Mouse (Mus musculus): ENCODE results near the gene Zdhhc23. TPM values are rescaled to one million over a fixed set of nuclear protein-coding genes. Genes with fewer than 3 reads are reported as not detected.

Zdhhc23 gene
- polyA plus RNA-seq, 1 experiment, result not detected

GRCm38 (mm10) chr16:43994623-43995022, 15.0 kb upstream of the Zdhhc23 start:
- Histone ChIP-seq H3K4me2 (ENCODE audit: low read depth) (no peak overlapping the region), H3K79me2 (ENCODE audit: control insufficient read depth, insufficient read depth) (no peaks in the 10 kb centered on the region), H3ac (ENCODE audit: control insufficient read depth, insufficient read length) (no peak overlapping the region), H3K27me3 (ENCODE audit: control insufficient read depth, insufficient read depth, insufficient read length) (peaks cover 4% of the 10 kb centered on the region), H3K36me3 (ENCODE audit: control insufficient read depth, insufficient read depth) (no peaks in the 10 kb centered on the region), H3K4me3 (no peak overlapping the region)
- TF ChIP-seq MYOG (IDR thresholded peaks at IDR 0.05; ENCODE audit: control insufficient read depth in 1 of 3, insufficient read depth in 1 of 3, insufficient read length in 2 of 3, low read depth in 2 of 3) (no peak), POLR2AphosphoS2 (IDR thresholded peaks at IDR 0.05; ENCODE audit: insufficient read length, low read depth) (no peak), SRF (IDR thresholded peaks at IDR 0.05; ENCODE audit: control insufficient read depth, insufficient read length, low read depth) (no peak), E2F4 (IDR thresholded peaks at IDR 0.05; ENCODE audit: insufficient read depth) (no peak), USF1 (IDR thresholded peaks at IDR 0.05; ENCODE audit: low read depth) (no peak), MAX (IDR thresholded peaks at IDR 0.05; ENCODE audit: low read depth) (no peak), REST (IDR thresholded peaks at IDR 0.05; ENCODE audit: insufficient read depth, insufficient read length) (no peak), TCF3 (IDR thresholded peaks at IDR 0.05; ENCODE audit: insufficient read length, low read depth) (no peak), TCF12 (IDR thresholded peaks at IDR 0.05; ENCODE audit: insufficient read depth, poor library complexity, severe bottlenecking) (no peak), MYOD1 (IDR thresholded peaks at IDR 0.05; ENCODE audit: control insufficient read depth in 1 of 3, insufficient read length in 2 of 3, low read depth in 2 of 3) (no peak), POLR2A (IDR thresholded peaks at IDR 0.05; ENCODE audit: insufficient read length, low read depth) (no peak), CEBPB (IDR thresholded peaks at IDR 0.05; ENCODE audit: insufficient read depth, poor library complexity, severe bottlenecking) (no peak)

GRCm38 (mm10) chr16:43986299-43986698, 6.7 kb upstream of the Zdhhc23 start:
- Histone ChIP-seq H3K27me3 (ENCODE audit: control insufficient read depth, insufficient read depth, insufficient read length) (no peaks in the 10 kb centered on the region), H3ac (ENCODE audit: control insufficient read depth, insufficient read length) (no peak overlapping the region), H3K4me3 (no peak overlapping the region), H3K4me2 (ENCODE audit: low read depth) (no peak overlapping the region), H3K79me2 (ENCODE audit: control insufficient read depth, insufficient read depth) (no peaks in the 10 kb centered on the region), H3K36me3 (ENCODE audit: control insufficient read depth, insufficient read depth) (no peaks in the 10 kb centered on the region)
- TF ChIP-seq MAX (IDR thresholded peaks at IDR 0.05; ENCODE audit: low read depth) (no peak), REST (IDR thresholded peaks at IDR 0.05; ENCODE audit: insufficient read depth, insufficient read length) (no peak), SRF (IDR thresholded peaks at IDR 0.05; ENCODE audit: control insufficient read depth, insufficient read length, low read depth) (no peak), USF1 (IDR thresholded peaks at IDR 0.05; ENCODE audit: low read depth) (no peak)

- Histone ChIP-seq H3K27me3 (ENCODE audit: control insufficient read depth, insufficient read depth, insufficient read length) (peaks cover 16% of the 10 kb centered on the region), H3K79me2 (ENCODE audit: control insufficient read depth, insufficient read depth) (no peaks in the 10 kb centered on the region), H3ac (ENCODE audit: control insufficient read depth, insufficient read length) (no peak overlapping the region), H3K36me3 (ENCODE audit: control insufficient read depth, insufficient read depth) (no peaks in the 10 kb centered on the region), H3K4me3 (no peak overlapping the region), H3K4me2 (ENCODE audit: low read depth) (no peak overlapping the region)
- no peak for TF ChIP-seq REST (IDR thresholded peaks at IDR 0.05; ENCODE audit: insufficient read depth, insufficient read length)
Observed at GRCm38 (mm10) chr16:43980110-43980609, 569 bp upstream of the Zdhhc23 start.

GRCm38 (mm10) chr16:43979010-43979327, 622 bp downstream of the Zdhhc23 start:
- no peak overlapping the region for H3K4me2 ChIP-seq (ENCODE audit: low read depth)
- H3K27me3 ChIP-seq (ENCODE audit: control insufficient read depth, insufficient read depth, insufficient read length), result peaks cover 16% of the 10 kb centered on the region
- H3K4me3 ChIP-seq, result no peak overlapping the region
- TF ChIP-seq MAX (IDR thresholded peaks at IDR 0.05; ENCODE audit: low read depth) (no peak), USF1 (IDR thresholded peaks at IDR 0.05; ENCODE audit: low read depth) (no peak), POLR2AphosphoS2 (IDR thresholded peaks at IDR 0.05; ENCODE audit: insufficient read length, low read depth) (no peak), POLR2A (IDR thresholded peaks at IDR 0.05; ENCODE audit: insufficient read length, low read depth) (no peak), SRF (IDR thresholded peaks at IDR 0.05; ENCODE audit: control insufficient read depth, insufficient read length, low read depth) (no peak), MYOD1 (IDR thresholded peaks at IDR 0.05; ENCODE audit: control insufficient read depth in 1 of 3, insufficient read length in 2 of 3, low read depth in 2 of 3) (no peak), TCF3 (IDR thresholded peaks at IDR 0.05; ENCODE audit: insufficient read length, low read depth) (no peak), REST (IDR thresholded peaks at IDR 0.05; ENCODE audit: insufficient read depth, insufficient read length) (no peak), E2F4 (IDR thresholded peaks at IDR 0.05; ENCODE audit: insufficient read depth) (no peak)
- H3K79me2 ChIP-seq (ENCODE audit: control insufficient read depth, insufficient read depth), result no peaks in the 10 kb centered on the region
- no peaks in the 10 kb centered on the region for H3K36me3 ChIP-seq (ENCODE audit: control insufficient read depth, insufficient read depth)
- no peak overlapping the region for H3ac ChIP-seq (ENCODE audit: control insufficient read depth, insufficient read length)

GRCm38 (mm10) chr16:43973606-43974220, 5.9 kb downstream of the Zdhhc23 start:
- H3ac ChIP-seq (ENCODE audit: control insufficient read depth, insufficient read length), result no peak overlapping the region
- no peaks in the 10 kb centered on the region for H3K36me3 ChIP-seq (ENCODE audit: control insufficient read depth, insufficient read depth)
- H3K4me3 ChIP-seq, result no peak overlapping the region
- no peaks in the 10 kb centered on the region for H3K79me2 ChIP-seq (ENCODE audit: control insufficient read depth, insufficient read depth)
- no peak overlapping the region for H3K4me2 ChIP-seq (ENCODE audit: low read depth)
- H3K27me3 ChIP-seq (ENCODE audit: control insufficient read depth, insufficient read depth, insufficient read length), result peaks cover 2% of the 10 kb centered on the region
- TF ChIP-seq MYOG (IDR thresholded peaks at IDR 0.05; ENCODE audit: control insufficient read depth in 1 of 3, insufficient read depth in 1 of 3, insufficient read length in 2 of 3, low read depth in 2 of 3), result no peak
- TF ChIP-seq SRF (IDR thresholded peaks at IDR 0.05; ENCODE audit: control insufficient read depth, insufficient read length, low read depth), result no peak
- TF ChIP-seq MAX (IDR thresholded peaks at IDR 0.05; ENCODE audit: low read depth), result no peak
- no peak for TF ChIP-seq POLR2A (IDR thresholded peaks at IDR 0.05; ENCODE audit: insufficient read length, low read depth)
- no peak for TF ChIP-seq TCF3 (IDR thresholded peaks at IDR 0.05; ENCODE audit: insufficient read length, low read depth)
- TF ChIP-seq CEBPB (IDR thresholded peaks at IDR 0.05; ENCODE audit: insufficient read depth, poor library complexity, severe bottlenecking), result no peak
- TF ChIP-seq E2F4 (IDR thresholded peaks at IDR 0.05; ENCODE audit: insufficient read depth), result no peak
- TF ChIP-seq USF1 (IDR thresholded peaks at IDR 0.05; ENCODE audit: low read depth), result no peak
- no peak for TF ChIP-seq POLR2AphosphoS2 (IDR thresholded peaks at IDR 0.05; ENCODE audit: insufficient read length, low read depth)
